Mouse (Mus musculus) layer of hippocampus, adult 11-12 months (tissue): ENCODE data around the gene Nr1h4.

Experiments
- DNase-seq: peaks from one replicate; pipeline ENCODE4 v3.0.0; 2022; ENCODE audit warnings: low spot score

Gene Nr1h4

DNA sequence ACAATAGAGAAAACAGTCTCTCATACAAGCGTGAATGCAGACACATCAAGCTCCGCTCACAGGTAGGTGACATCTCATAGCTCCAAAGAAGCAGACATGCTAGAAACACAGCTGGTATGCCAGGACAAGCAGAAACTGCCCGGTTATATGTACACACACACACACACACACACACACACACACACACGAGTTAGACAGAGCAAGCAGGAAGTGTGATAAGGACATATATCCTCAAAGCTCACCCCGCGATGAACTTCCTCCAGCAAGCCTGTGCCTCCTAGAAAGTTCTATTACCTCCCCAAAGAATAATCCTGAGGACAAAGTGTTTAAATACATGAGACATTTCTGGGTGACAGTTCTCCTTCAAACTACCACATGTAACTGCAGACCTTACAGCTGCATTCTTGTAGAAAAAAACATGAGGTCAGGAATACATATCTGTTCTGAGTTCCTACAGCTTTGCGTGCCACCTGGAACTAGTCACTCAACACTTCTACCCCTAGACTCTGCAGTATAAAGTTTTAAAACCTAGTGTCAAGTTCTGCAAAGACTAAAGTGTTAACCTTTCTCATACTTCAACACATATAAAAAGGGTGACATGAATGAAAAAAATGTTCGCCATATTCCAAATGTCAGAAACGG is 11.5 kb downstream of the Nr1h4 start:
- no peak for DNase-seq

DNA sequence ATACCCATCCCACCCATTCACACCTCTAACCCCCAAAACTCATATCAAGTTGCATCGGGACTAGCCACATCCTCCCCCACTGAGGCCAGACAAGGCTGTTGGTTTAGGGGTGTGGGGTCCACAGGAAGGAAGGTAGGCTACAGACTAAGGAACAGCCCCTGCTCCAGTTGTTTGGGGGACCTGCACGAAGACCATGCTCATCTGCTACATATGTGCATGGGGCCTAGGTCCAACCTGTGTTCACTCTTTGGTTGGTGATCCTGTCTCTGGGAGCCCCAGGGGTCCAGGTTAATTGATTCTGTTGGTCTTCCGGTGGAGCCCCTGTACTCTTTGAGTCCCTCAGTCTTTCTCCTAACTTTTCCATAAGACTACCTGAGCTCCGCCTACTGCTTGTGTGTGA is 13.0 kb downstream of the Nr1h4 start:
- no peak for DNase-seq

DNA sequence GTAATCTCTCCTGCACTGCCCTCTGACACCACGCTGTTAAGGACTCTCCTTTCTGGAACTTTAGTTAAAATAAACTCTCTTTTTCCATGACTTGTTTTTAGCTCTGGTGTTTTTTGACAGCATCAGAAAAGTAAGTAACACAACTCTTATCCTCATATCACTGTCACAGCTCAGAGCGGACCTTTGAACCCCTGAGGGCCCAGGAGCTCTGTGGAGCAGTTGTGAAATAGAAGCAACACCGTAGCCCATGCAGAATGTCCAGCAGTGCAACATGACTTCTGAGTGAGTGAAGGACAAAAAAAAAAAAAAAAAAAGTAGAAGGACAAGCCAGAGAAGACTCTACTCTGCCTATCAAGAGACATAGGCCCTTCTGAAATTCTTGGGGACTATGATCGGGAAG is 14.2 kb downstream of the Nr1h4 start:
- no peak for DNase-seq

DNA sequence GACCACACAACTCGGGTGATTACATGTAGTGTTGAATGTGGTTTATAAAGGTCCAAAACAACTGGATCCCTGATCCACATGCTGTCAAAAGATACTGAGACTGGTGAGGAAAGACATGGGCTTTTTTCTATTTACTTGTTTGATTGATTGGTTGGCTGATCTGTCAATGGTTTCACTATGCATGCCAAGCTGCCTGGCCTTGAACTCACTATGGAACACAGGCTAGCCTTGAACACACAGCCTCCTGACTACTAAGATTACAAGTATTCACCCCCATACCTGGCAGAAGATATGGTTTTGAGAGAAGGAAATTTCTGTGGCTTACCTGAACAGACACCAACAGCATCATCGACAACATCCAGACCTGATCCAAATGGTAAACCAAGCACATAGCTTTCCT is 15.0 kb downstream of the Nr1h4 start:
- DNase-seq: no peak

DNA sequence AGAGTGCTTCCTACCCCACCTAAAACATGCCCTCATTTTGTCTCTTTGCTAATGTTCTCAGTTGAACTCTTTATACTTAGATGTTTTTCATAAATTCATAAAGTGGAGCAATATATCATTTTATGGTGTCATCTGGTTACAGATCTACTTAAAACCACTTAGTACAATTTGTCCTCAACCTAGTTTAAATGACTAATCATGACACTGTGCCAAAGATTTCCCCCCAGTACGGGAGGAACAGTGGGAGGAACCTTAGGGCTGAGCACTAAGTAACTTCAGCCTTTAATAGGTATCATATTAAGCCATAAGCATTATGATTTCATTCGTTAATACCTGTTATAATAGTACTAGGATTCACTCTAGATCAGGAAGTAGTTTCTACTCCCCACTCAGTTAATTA is 17.6 kb downstream of the Nr1h4 start:
- no peak for DNase-seq

DNA sequence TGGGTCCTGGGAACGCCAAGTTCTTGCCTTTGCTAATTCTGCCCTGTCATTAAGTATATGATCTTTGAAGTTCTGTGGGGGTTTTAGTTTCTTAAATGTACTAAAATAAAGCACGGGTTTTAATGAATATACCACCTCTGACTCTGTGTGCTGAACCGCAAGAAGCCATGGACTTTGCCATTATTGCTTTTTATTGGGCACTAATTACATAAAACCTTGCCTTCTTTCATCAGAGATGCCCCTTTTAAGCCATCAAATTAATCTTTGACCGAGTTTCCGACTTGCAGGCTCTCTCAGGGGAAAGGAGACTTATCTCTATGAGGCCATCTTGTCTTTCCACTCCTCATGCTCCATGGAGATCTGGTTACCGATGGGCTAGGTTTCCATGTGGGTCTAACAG is 20.8 kb downstream of the Nr1h4 start:
- no peak for DNase-seq

DNA sequence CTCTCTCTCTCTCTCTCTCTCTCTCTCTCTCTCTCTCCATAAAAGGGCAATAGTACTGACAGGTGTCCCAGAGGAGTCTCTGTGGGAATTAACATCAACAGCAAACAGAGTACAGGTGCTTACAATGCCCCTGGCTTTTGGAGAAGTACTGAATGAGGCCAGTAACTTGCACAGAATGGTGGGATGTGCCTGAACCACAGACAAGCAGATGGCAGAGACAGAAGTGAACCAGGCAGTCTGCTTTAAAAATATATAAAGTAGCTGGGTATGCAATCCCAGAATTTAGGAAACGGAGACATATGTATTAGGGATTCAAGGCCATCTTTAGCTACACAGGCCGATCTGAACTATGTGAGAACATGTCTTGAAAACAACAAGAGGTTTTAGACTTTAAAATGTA is 22.8 kb downstream of the Nr1h4 start:
- peak; percentile 8 for DNase-seq

DNA sequence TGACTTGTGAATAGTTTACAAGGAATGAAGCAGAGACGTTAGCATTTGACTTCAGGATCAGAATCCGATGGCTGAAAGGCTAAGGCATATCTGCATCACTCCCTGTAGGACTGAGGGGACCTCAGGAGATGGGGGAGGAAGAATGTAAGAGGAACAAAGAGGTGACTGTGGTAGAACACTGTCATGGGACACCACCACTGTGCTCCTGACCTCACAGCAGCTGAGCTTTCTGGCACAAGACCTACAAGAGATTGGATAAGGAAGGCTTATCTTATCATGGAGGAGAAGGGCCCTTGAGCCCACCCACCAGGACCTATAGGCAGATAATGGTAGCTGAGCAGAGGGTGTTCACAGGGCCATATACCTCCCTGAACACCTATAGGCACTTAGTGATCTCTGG is 24.8 kb downstream of the Nr1h4 start:
- DNase-seq: no peak

DNA sequence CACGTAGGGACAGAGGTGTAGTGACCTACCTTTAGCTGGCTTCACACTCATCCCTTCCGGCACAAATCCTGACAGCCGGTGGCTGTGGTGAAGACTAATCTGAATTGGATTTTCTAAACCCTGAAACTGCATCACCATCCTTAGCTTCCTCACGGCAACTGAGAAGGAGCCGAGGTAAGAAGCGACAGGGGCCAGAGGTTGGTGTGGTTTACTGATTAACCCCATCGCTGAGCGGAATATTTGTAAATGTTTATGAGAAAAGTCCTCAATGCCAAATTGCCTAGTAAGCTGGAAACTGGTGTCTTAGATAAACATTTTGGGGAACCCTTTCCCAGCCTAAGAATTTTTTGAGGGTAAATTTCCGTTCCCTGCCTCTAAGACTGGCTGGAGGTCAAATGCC is 26.9 kb downstream of the Nr1h4 start:
- no peak for DNase-seq

DNA sequence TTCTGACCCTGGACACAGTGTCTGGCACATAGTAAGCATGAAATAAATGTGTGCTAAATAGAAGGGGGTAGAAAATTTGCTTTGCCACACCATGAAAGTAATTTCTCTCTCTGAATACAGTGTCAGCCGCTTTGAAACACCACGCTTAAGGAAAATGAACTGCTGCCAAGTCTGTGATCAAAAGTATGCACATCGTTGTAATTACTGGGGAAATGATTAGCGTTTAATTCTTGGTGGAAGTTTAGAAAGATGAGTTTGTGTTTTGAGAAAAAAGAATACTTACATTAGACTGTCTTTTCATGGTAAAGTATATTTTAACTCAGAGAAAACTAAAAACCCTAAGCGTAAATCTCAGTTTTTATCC is 27.8 kb downstream of the Nr1h4 start:
- DNase-seq: no peak

DNA sequence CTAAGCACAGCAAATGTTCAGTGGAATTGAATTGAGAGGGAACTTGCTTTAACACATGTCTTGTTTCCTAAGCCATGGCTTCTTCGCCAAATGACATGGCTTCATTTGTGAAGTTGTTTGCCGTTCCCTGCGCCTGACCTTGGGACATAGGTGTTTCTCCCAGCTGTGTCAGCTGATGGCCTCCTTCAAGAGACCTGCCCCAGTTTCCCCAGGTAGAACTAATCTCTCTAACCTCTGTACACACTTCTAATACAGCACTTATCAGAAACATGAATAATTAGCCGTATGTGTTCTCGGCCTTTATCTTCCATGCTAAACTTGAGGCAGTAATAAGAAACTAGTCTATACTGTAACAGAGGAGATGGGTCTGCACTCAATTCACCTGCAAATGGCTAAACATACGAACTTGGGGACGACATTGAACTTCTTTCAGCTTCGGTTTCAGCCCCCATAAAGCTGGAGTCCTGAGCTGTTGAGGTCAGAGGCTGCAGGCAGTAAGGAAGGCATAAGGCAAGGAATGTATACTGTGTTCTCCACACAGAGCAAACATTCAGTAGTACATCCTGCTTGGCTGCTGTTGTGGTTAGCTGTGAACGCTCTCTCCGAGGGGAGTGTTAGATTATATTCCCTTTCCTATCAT is 28.3 kb downstream of the Nr1h4 start:
- no peak for DNase-seq

DNA sequence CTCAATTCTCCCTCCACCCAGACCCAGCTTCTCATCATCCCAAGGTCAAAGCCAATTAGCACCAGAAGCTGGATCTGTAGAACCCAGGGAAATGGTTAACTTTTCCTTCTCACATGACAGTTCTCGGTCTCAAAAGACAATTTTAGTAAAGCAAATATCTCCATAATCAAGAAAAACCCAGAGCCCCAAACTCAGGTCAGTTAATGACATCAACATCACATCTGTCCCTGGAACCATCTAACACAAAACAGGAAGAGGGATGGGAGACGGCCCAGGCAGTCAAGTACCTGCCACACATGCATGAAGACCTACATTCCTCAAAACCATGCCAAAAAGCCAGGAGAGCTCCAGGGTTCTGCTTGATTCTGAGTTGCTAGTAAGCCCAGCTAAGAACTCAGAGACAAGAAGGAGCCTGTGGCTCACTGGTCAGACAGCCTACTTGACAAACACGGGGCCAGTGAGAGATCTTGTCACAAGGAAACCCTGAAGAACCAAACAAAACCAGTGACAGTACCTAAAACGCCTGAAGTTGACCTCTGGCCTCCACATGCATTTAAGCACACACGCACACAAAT is 30.3 kb downstream of the Nr1h4 start:
- no peak for DNase-seq

DNA sequence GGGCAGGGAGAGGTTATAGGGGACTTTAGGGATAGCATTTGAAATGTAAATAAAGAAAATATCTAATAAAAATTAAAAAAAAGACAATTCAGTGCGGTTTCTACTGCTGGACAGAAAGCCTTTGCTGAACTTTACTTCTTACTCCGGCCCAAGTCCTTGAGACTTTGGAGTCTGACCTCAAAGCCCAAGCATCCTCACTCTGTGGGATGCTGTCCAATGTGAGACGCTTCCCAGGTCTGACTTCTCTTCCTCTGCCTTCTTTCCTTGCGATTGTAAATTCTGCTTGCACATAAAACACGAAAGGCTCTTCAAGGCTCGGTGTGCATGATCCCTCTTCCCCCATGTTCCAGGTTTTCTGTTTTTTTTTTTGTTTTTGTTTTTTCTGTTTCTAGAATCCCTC is 31.5 kb downstream of the Nr1h4 start:
- no peak for DNase-seq

DNA sequence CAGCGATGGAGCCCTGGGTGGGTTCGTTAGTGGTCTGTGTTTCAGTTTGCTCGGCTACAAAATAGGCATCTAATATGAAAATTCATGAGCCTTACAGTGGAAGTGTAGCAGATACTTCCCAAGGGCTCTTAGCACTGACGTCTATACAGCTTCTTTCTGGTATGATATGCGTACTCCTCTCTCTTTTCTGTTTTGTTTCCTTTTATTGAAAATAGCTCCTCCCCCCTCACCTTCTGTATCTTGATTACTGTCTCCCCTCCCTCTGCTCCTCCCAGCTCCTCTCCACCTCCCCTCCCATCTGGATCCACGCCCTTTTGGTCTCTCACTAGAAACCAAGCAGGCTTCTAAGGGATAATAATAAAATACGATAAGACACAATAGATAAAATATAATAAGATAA is 37.8 kb downstream of the Nr1h4 start:
- no peak for DNase-seq

DNA sequence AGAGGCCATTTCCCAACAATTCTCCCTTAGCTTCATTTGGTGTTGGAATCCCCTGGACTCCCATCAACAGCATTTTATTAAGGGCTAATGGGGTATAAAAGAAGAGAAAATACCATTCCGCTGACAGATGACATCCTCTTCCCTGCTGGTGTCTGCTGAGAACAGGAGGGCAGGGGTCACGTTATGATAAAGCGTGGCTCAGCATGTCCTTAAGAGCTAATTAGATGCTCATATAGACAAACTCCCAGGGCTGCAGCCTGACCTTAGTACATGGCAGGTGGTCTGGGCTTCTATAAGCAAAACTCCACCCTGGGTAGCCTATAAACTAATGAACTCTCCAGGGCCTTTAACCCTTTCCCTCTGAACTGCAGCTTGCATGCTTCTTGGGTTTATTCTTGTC is 42.1 kb downstream of the Nr1h4 start:
- DNase-seq: no peak

DNA sequence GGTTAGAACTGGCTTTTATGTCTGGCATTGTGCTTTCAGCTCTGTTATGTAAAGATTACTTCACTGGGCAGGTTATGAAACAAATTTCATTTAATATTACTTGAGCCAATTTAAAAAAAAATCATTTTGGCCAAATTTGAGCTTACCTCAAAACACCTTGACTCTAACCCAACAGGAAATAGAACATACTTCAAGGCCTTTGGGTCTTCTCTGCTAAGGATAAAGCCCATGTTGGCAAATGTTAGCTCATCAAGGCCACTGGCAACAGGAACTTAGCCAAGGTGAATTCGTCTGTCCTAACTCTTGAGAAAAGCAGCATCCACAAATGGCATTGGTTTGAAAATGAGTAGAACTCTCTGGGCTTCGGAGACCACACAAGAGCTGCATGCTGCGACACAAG is 43.1 kb downstream of the Nr1h4 start:
- DNase-seq: no peak

DNA sequence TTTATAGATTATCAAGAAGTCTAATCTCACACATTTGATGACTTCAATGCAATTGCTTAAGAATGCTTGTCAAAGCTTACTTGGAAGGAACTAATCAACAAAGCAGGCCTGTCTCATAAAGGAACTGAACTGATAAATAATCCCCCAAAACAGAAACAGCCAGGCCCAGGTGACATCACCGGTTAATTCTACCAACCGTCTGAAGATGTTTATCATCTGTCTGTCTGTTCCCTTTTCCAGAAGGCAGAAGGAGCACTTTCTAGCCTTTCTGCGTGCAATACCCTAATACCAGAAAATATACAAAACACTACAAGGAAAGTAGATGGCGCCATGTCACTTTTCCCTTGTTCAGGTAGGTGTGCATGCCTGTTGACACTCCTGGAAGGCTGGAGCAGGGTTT is 43.9 kb downstream of the Nr1h4 start:
- no peak for DNase-seq

DNA sequence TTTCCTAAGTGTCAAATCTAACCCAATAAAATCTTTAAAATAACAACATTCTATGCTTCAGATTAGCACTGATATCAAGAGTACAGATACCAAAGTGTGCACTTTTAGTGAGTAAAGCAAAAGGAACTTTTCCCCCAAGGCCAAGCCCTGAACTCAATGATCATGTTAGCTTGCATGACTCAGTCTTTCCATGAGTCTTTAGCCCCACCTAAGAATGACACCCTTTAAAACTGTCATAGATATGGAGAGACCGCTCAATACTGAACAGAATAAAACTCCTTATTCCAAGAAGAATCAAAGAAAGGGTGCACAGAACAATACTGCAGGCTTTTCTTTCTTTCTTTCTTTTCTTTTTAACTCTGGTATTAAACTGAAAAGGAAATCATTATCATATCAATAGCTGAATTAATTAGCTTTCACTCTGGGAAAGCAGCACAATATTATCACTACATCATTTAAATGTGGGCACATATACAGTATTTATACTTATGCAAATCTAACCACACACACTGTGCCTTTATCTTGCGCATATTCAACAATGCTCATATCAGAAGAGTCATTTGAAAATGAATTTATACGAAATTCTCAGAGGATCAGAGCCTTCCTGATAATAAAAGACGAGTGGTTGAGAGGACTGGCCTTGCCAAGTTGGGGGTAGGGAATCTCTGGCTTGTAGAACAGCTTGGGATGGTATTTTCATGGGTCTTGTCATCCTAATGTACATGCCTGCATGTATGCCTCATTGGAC is 46.2 kb downstream of the Nr1h4 start:
- no peak for DNase-seq

DNA sequence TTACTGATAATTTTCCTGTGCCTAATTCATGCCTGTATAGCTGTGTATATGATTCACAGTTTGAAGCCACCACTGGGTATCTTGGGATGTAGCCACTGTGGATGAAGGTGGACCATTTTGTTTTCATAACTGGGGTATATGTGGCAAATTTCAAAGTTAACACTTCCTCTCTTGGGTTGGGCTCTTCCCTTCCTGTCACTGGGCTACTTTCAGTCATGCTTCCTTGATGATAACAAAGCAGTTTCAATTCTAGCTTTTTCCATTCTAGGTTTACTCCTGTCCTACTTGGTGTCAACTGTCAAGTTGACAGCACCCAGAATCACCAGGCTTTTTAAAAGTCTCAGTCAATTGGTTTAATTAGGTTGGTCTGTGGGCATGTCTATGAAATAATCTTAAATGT is 48.5 kb downstream of the Nr1h4 start:
- no peak for DNase-seq

DNA sequence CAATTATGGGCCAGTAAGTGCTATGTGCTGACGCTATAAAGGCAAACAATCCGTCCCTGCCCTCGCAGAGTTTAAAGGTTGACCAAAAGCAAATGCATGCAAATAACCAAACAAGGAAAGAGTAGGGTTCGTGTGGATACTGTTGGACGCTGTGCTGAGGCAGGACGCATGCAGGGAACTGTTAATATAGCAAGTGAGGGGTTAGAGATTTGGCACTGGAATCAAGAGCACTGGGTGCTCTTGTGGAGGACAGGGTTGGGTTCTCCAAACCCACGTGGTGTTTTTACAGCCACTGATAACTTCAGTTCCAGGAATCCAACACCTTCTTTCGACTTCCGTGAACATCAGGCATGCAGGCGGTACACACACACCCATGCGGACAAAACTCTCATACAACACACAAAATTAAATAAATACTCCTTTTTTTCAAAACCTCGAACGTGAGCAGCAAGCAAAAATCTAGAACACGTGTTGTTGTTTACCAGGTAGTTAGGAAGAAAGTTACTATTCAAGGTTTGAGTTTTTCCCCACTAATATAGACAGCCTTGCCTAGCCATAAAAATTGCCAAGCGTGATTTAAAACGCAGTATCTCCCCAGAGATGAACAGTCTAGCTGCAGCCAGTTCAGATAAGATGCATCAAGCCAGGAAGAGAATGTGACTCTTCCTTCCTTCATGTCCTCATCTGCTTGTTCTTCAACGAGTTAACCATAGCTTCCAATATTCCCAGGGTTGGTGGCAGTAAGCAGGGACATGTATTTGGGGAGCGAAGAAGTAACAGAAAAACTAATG is 49.4 kb downstream of the Nr1h4 start:
- DNase-seq: no peak

DNA sequence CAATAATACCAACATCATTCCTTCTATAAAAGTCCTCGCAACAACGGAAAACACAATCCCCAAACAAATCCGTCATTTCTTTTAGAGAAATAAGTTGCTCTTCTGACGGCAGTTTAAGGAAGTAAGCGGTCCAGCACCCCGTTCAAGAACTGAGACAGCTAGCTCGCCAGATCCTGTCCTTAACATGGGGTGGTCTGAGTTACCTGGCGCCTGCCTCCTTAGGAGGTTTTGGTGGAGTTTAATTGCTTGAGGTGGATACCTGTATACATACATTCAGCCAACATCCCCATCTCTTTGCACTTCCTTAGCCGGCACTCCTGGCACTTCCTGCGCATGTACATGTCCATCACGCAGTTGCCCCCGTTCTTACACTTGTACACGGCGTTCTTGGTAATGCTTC is 50.3 kb downstream of the Nr1h4 start:
- no peak for DNase-seq

DNA sequence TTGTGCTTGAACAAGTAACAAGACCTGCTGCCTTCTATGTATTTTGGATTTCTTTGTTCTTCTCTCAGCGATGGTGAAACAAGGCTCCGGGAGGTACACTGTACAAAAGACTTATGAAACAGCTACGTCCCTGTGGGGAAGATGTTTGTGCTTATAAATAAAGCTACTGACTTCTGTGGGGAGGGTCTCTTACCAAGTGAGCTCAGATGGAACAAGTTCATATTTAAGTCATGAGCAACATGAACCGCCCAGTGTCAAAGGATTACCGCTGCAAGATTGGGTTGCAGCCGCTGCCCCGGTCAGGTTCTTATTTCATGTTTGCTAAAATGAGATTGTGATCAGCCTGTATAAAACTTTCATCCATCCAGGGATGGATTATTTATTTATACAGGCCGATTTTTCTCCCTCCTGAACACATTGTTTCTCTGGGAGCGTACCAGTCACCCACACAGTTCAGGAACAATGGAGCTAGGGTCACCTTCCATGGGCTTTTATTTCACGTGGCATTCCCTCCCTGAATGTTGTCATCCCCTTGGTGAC is 51.2 kb downstream of the Nr1h4 start:
- DNase-seq: no peak
